Mouse (Mus musculus) activated CD4-positive, CD25-positive, alpha-beta regulatory T cell, adult 4 months (primary cell): ENCODE results near the gene Gckr. TPM values are rescaled to one million over a fixed set of nuclear protein-coding genes. Genes with fewer than 3 reads are reported as not detected.
"Not testable (repeated sequence)": the region's sequence is repeated elsewhere in the genome, so short reads cannot be mapped to it uniquely, and the experiment has no call there.

Experiments
- ATAC-seq: one replicate; pipeline ENCODE4 v1.8.0; 2017
- polyA plus RNA-seq, 2 experiments: library from polyadenylated mRNA; unstranded; fragments of 100-300 nt; shearing (Covaris generic); gene quantifications; one replicate each; pipeline ENCODE4 v1.2.1; 2017

The Gckr gene
- polyA plus RNA-seq, 2 experiments from 2014 or later: not detected

DNA sequence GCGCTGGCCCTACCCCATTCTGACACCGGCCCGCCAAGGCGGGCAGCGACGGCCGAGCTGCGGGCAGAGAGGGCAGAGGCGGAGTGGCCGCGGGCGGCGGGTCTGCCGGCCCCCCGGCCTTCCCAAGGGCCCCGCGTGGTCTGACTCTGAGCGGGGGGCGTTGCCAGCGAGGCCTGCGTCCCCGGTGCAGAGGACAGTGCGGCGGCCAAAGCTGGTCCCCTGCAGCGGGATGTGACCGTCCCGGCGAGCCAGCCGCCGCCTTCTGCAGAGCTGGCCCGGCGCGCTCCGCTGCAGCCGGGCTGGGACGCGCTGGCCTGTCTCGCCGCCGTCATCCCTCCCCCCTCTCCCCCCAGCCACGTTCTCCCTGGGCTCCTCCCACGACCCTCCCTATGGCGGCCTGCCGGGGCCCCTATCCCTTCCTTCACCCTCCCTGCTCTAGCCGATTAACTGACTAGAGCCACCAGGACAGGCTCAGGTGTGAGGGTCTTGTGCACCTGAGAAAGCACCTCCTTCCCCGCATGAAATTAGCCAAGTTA lies 1.6 kb upstream of the Gckr start, which contains the start of gene Fndc4:
Gene Fndc4, minus strand, starts transcription at position 475 of the 536 bp plus-strand sequence.
- ATAC-seq: no peak

DNA sequence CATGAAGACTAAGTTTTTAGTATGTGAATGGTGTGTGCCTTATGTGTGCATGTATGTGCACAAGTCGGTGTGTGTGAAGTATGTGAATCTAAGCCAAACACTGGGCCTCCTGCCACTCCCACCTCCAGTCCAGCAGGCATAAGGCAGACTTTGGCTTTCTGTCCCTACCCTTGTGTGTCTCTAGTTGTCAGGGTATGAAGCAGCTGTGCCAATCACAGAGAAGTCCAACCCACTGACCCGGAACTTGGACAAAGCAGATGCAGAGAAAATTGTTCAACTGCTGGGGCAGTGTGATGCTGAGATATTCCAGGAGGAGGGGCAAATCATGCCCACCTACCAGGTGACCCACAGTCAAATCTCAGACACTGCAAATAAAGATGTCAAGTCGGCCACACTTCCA lies 738 bp downstream of the Gckr start:
- ATAC-seq: no peak

DNA sequence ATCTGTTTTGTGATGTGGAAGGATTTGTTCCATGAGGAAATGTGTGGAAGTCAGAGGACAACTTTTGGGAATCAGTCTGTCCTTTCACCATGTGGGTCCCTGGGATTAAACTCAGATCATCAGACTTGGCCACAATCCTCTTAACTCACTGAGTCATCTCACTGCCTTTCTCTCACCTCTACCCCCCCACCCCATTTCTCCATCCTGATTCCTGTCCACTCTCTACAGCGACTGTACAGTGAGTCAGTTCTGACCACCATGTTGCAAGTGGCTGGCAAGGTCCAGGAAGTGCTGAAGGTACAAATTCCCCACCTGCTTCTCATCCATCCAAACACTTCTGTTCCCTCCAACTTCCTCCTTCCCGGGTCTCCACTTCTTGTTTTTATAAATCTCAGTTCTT lies 1.2 kb downstream of the Gckr start:
- no peak for ATAC-seq

DNA sequence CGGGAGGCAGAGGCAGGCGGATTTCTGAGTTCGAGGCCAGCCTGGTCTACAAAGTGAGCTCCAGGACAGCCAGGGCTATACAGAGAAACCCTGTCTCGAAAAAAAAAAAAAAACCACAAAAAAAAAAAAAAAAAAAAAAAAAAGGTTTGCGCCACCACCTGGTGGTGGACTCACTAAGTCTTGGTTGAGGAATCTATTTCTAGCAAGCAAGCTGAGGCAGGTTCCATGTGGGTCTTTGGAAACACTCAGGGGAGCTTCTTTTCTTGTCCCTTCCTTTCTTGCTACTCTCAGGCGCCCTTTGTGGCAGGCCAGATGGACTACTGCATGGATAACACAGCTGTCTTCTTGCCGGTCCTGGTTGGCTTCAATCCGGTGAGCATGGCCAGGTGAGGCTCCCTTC lies 4.6 kb downstream of the Gckr start:
- no peak for ATAC-seq

DNA sequence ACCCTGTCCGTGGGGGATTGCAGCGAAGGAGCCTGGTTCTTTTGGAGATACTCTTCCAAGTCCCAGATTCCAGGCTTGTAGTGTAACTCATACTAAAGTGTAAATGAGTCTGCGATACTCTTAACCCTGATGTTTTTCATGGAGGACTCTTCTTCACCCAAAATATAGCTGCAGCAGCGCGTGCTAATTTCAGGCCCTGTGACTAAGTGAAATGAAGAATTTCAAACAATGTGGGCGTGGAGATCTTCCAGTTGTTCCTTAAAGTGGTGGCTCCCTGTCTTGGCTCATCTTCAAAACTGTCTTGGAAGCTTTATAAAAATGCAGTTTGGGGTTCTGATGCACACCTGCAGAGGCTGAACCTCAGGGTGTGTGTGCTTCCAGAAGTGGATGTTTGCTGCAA lies 5.8 kb downstream of the Gckr start:
- no peak for ATAC-seq

DNA sequence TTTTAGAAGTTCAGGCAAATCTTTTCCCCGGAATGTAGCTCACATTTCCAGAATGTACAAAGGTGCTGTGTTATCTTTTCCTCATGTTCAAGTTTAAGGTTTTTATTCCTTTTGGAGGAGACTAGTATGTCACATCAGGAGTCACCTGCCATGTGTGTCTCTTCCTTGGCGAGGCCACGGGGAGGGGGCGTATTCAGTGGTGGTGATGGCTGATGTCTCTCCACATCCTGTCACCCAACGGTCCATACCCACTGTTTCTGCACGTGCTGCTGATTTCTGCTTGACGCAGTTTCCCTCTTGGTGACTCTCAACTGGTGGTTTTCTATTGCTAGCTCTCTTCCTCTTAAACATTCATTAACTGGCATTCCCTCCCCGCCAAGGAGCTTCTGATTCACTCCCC lies 15.6 kb downstream of the Gckr start:
- no peak for ATAC-seq

GRCm38 (mm10) chr5:31322776-31323175 lies 25.5 kb downstream of the Gckr start:
- no peak for ATAC-seq

DNA sequence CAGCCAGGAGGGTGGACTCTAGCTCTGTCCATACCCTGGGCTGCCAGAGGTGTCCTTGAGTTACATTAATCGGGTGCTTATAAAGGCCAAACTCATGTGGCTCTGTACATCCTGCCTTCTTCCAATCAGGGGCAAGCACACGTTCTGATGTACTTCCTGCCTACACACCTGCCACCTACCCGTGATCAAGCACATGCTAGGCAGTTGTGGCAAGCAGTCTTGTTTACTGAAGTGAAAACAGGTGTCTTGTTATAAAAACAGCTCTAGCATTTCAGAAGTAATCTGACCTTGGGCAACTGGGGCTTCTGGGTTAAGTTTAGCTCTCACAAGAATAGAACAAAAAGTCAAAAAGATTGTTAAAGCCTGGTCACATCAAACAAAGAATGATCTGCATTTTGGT lies 26.8 kb downstream of the Gckr start:
- ATAC-seq: no peak

GRCm38 (mm10) chr5:31326850-31327249 lies 29.6 kb downstream of the Gckr start:
- no peak for ATAC-seq

GRCm38 (mm10) chr5:31328255-31328654 lies 31.0 kb downstream of the Gckr start:
- ATAC-seq: no peak

DNA sequence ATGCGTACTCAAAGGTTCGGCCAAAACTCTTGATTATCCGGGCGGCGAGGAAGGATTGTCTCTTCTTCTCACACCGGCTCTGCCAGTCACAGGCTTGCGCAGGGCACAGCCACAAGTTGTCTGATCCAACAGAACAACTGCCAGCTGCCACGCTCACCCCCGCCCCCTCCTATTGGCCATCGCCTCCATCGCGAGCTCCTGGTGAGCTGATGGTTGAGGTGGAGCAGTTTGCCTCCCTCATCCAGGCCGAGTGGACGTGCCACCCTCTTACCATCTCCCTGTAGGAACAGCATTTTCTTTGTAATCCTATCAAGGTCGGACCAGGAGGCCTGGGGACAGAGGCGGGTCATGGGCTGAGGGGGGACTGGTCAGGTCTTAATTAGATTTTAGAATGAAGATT lies 60.3 kb downstream of the Gckr start:
- ATAC-seq: not testable (repeated sequence)

DNA sequence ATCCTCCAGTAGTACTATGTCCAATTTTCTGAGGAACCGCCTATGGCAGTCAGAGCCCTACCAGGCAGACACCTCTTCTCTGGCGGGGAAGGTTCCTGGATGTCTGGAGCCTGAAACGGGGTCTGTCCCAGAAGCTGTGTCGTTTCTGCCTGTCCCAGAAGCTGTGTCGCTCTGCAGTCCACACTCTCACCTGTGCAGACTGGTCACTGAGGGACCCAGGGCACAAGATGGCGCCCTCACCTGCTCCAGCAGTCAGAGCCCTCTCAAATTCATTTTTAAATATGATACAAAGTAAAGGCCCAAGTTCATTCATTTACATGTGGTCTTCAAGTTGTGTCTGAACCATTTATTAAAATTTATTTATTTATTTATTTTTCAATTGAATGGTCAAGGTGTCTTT lies 63.7 kb downstream of the Gckr start:
- no peak for ATAC-seq

Other genes with a start within 250 kb of the Gckr start
- gene Atraid, start 249.1 kb upstream of the Gckr start, polyA plus RNA-seq: 10 to 100 TPM; 80.2 to 81.8 TPM
- 1 to 10 TPM; 2.7 to 3.2 TPM for gene Slc5a6, start 248.5 kb upstream of the Gckr start, polyA plus RNA-seq
- gene Cad, start 242.7 kb upstream of the Gckr start, polyA plus RNA-seq: 1 to 10 TPM; 5.7 to 9.7 TPM
- under 1 TPM in 1 of 2 experiments, not detected in 1; 0.28 TPM for gene Dnajc5g, start 191.2 kb upstream of the Gckr start, polyA plus RNA-seq
- not detected for gene Slc30a3, start 189.2 kb upstream of the Gckr start, polyA plus RNA-seq
- gene Trim54, start 180.7 kb upstream of the Gckr start, polyA plus RNA-seq: not detected
- gene Ucn, start 158.6 kb upstream of the Gckr start, polyA plus RNA-seq: not detected
- gene Mpv17, start 143.2 kb upstream of the Gckr start, polyA plus RNA-seq: 10 to 100 TPM; 44.0 to 44.5 TPM
- 1 to 10 TPM; 1.6 to 2.3 TPM for gene Gm29609, start 117.5 kb upstream of the Gckr start, polyA plus RNA-seq
- 10 to 100 TPM; 64.6 to 66.3 TPM for gene Gtf3c2, start 117.3 kb upstream of the Gckr start, polyA plus RNA-seq
- gene Snx17, start 104.2 kb upstream of the Gckr start, polyA plus RNA-seq: 100 to 1,000 TPM in 1 of 2 experiments, 10 to 100 TPM in 1; 99.1 to 123 TPM
- 10 to 100 TPM; 37.6 to 41.9 TPM for gene Eif2b4, start 104.0 kb upstream of the Gckr start, polyA plus RNA-seq
- gene Zfp513, start 95.1 kb upstream of the Gckr start, polyA plus RNA-seq: 1 to 10 TPM; 2.4 to 4.4 TPM
- 10 to 100 TPM; 57.8 to 69.6 TPM for gene Ppm1g, start 76.8 kb upstream of the Gckr start, polyA plus RNA-seq
- gene Nrbp1, start 56.6 kb upstream of the Gckr start, polyA plus RNA-seq: 10 to 100 TPM; 90.1 to 91.2 TPM
- not detected for gene Gm9970, start 56.2 kb upstream of the Gckr start, polyA plus RNA-seq
- gene Krtcap3, start 45.8 kb upstream of the Gckr start, polyA plus RNA-seq: 10 to 100 TPM; 26.6 to 35.5 TPM
- 1 to 10 TPM; 2.6 to 7.2 TPM for gene Ift172, start 6.3 kb upstream of the Gckr start, polyA plus RNA-seq
- gene Fndc4, start 1.4 kb upstream of the Gckr start, polyA plus RNA-seq: not detected
- gene Zfp512, start 155.0 kb downstream of the Gckr start, polyA plus RNA-seq: 10 to 100 TPM; 25.5 to 33.0 TPM
- under 1 TPM in 1 of 2 experiments, not detected in 1; 0.26 TPM for gene 4930548H24Rik, start 188.3 kb downstream of the Gckr start, polyA plus RNA-seq
- 10 to 100 TPM; 38.6 to 47.4 TPM for gene Gpn1, start 197.3 kb downstream of the Gckr start, polyA plus RNA-seq
- gene Slc4a1ap, start 229.6 kb downstream of the Gckr start, polyA plus RNA-seq: 10 to 100 TPM; 25.9 to 26.9 TPM
- 10 to 100 TPM; 20.1 to 23.5 TPM for gene Supt7l, start 230.4 kb downstream of the Gckr start, polyA plus RNA-seq